Mouse (Mus musculus) spleen, adult 2 months (tissue): ENCODE measurements around the gene 1700025G04Rik. TPM values are rescaled to one million over a fixed set of nuclear protein-coding genes. Genes with fewer than 3 reads are reported as not detected.
A peak's percentile ranks its signal among the peaks of the same experiment; 100 is the strongest.

Source experiments
- DNase-seq, 2 experiments: peaks; one replicate each; pipeline versions ENCODE4 v3.0.0 to v3.0.0-alpha.2; 2012 to 2021; ENCODE audit warnings: low spot score in 2 of 2, low read depth in 1 of 2
- H3K27ac ChIP-seq: fragments of 200-500 bp; 2 replicates; pipeline ENCODE4 v1.5.1; 2012; ENCODE audit warnings: low read length, inconsistent platforms; ENCODE audit not compliant: insufficient read depth
- H3K27me3 ChIP-seq: fragments of 200-500 bp; 2 replicates; pipeline ENCODE4 v1.6.1; 2012; ENCODE audit warnings: mild to moderate bottlenecking, moderate library complexity, low read length, inconsistent platforms; ENCODE audit not compliant: control insufficient read depth, insufficient read depth
- H3K36me3 ChIP-seq: fragments of 200-500 bp; 2 replicates; pipeline ENCODE4 v1.6.1; 2012; ENCODE audit warnings: mild to moderate bottlenecking, low read length, inconsistent platforms; ENCODE audit not compliant: control insufficient read depth, insufficient read depth
- H3K4me1 ChIP-seq: fragments of 200-500 bp; 2 replicates; pipeline ENCODE4 v1.6.1; 2011; ENCODE audit warnings: inconsistent platforms; ENCODE audit not compliant: control insufficient read depth, insufficient read depth, insufficient read length
- H3K4me3 ChIP-seq: fragments of 200-500 bp; 2 replicates; pipeline ENCODE4 v1.5.1; 2011; ENCODE audit warnings: mild to moderate bottlenecking, inconsistent platforms; ENCODE audit not compliant: insufficient read depth, insufficient read length; ENCODE audit errors: extremely low read depth
- CTCF ChIP-seq: fragments of 200-500 bp; IDR thresholded peaks from 2 replicates; pipeline ENCODE4 v1.5.1; 2011; ENCODE audit warnings: mild to moderate bottlenecking, inconsistent platforms; ENCODE audit not compliant: insufficient read depth, insufficient read length, insufficient replicate concordance; ENCODE audit errors: extremely low read depth
- POLR2A ChIP-seq: fragments of 200-500 bp; IDR thresholded peaks from 2 replicates; pipeline ENCODE4 v1.6.1; 2011; ENCODE audit warnings: low read depth, low read length, inconsistent platforms
- WGBS: fragments of 180-500 bp; shearing (Covaris S2); methylation state at CpG from one replicate; pipeline ENCODE4 v1.1.7; 2018; 5-methylcytosine and 5-hydroxymethylcytosine counted together
- polyA plus RNA-seq: library from polyadenylated mRNA; depleted of rRNA; stranded (reverse); fragments of >200 nt; gene quantifications from 2 replicates; pipeline ENCODE4 v1.2.3, GENCODE M21; 2012

Gene 1700025G04Rik
- polyA plus RNA-seq, 1 experiment, result 0.99 TPM

GRCm38 (mm10) chr1:151959010-151959409 is 130.9 kb downstream of the 1700025G04Rik start:
- no peak for DNase-seq
- no peak overlapping the region for H3K27ac ChIP-seq
- H3K4me1 ChIP-seq, result peaks cover 5% of the 10 kb centered on the region; the same call in 1 of the 2 replicates
- TF ChIP-seq POLR2A, result no peak
- no peak for TF ChIP-seq CTCF
- WGBS, result 74% methylated on average over 3 of the region's 3 CpGs
- no peaks in the 10 kb centered on the region for H3K36me3 ChIP-seq
- H3K27me3 ChIP-seq, result no peaks in the 10 kb centered on the region
- H3K4me3 ChIP-seq, result no peak overlapping the region

GRCm38 (mm10) chr1:151958442-151958841 is 131.5 kb downstream of the 1700025G04Rik start:
- no peaks in the 10 kb centered on the region for H3K36me3 ChIP-seq
- WGBS, result 26% methylated on average over 3 of the region's 3 CpGs
- H3K4me1 ChIP-seq, result peaks cover 5% of the 10 kb centered on the region; the same call in 1 of the 2 replicates
- H3K27me3 ChIP-seq, result no peaks in the 10 kb centered on the region
- TF ChIP-seq POLR2A, result no peak
- TF ChIP-seq CTCF, result no peak
- no peak for DNase-seq
- no peak overlapping the region for H3K27ac ChIP-seq
- no peak overlapping the region for H3K4me3 ChIP-seq

GRCm38 (mm10) chr1:151957669-151958068 is 132.3 kb downstream of the 1700025G04Rik start:
- Histone ChIP-seq H3K27ac (no peak overlapping the region), H3K4me3 (no peak overlapping the region), H3K36me3 (no peaks in the 10 kb centered on the region), H3K27me3 (no peaks in the 10 kb centered on the region), H3K4me1 (peaks cover 5% of the 10 kb centered on the region; the same call in 1 of the 2 replicates)
- no peak for TF ChIP-seq CTCF
- TF ChIP-seq POLR2A, result no peak
- 85% methylated on average over 7 of the region's 7 CpGs for WGBS
- no peak for DNase-seq

- TF ChIP-seq POLR2A (no peak), CTCF (no peak)
- no peak overlapping the region for H3K27ac ChIP-seq
- H3K36me3 ChIP-seq, result no peaks in the 10 kb centered on the region
- no peak for DNase-seq
- H3K4me1 ChIP-seq, result peaks cover 3% of the 10 kb centered on the region; the same call in 1 of the 2 replicates
- no peak overlapping the region for H3K4me3 ChIP-seq
- WGBS, result 81% methylated on average over 5 of the region's 5 CpGs
- H3K27me3 ChIP-seq, result no peaks in the 10 kb centered on the region
These were observed 134.1 kb downstream of the 1700025G04Rik start for GRCm38 (mm10) chr1:151955866-151956265.

GRCm38 (mm10) chr1:151953563-151953962 is 136.4 kb downstream of the 1700025G04Rik start:
- no peaks in the 10 kb centered on the region for H3K27me3 ChIP-seq
- H3K36me3 ChIP-seq, result no peaks in the 10 kb centered on the region
- no peak overlapping the region for H3K4me3 ChIP-seq
- no peak for TF ChIP-seq POLR2A
- no peak for TF ChIP-seq CTCF
- DNase-seq, result peak in 1 of 2 experiments; percentile 7
- WGBS, result 29% methylated on average over 7 of the region's 7 CpGs
- H3K27ac ChIP-seq, result no peak overlapping the region
- no peaks in the 10 kb centered on the region for H3K4me1 ChIP-seq

GRCm38 (mm10) chr1:151948065-151948464 is 141.9 kb downstream of the 1700025G04Rik start:
- Histone ChIP-seq H3K27me3 (no peaks in the 10 kb centered on the region), H3K36me3 (no peaks in the 10 kb centered on the region), H3K4me3 (no peak overlapping the region), H3K27ac (no peak overlapping the region), H3K4me1 (no peaks in the 10 kb centered on the region)
- no peak for DNase-seq
- WGBS, result 82% methylated on average over 3 of the region's 3 CpGs
- TF ChIP-seq POLR2A (no peak), CTCF (no peak)

GRCm38 (mm10) chr1:151947571-151947970 is 142.4 kb downstream of the 1700025G04Rik start:
- Histone ChIP-seq H3K4me1 (no peaks in the 10 kb centered on the region), H3K36me3 (no peaks in the 10 kb centered on the region), H3K27ac (no peak overlapping the region), H3K27me3 (no peaks in the 10 kb centered on the region), H3K4me3 (no peak overlapping the region)
- TF ChIP-seq CTCF, result no peak
- no peak for TF ChIP-seq POLR2A
- DNase-seq, result no peak
- 43% methylated on average over 4 of the region's 4 CpGs for WGBS
